Mouse (Mus musculus): ENCODE results near the gene Hba-x.
"Not testable (repeated sequence)": the region's sequence is repeated elsewhere in the genome, so short reads cannot be mapped to it uniquely, and the experiment has no call there.

- peak; percentile 62 for TF ChIP-seq CTCF (IDR thresholded peaks at IDR 0.05; ENCODE audit: low read depth, low read length)
- not testable (repeated sequence) for TF ChIP-seq POLR2A (IDR thresholded peaks at IDR 0.05; ENCODE audit: extremely low read depth, insufficient read depth, low read length)
Observed at GRCm38 (mm10) chr11:32299865-32300264, 23.7 kb downstream of the Hba-x start, which contains the start of gene Hbq1a.

Measured in liver, adult 2 months (tissue).